Mouse (Mus musculus): ENCODE results near the gene Spin2g. TPM values are rescaled to one million over a fixed set of nuclear protein-coding genes. Genes with fewer than 3 reads are reported as not detected.
"Not testable (repeated sequence)": the region's sequence is repeated elsewhere in the genome, so short reads cannot be mapped to it uniquely, and the experiment has no call there.

Gene Spin2g
- polyA plus RNA-seq (2015; fragmentation: Nextera tagmentation; extraction: Ambion mirVana) = not detected in 2 replicates

DNA sequence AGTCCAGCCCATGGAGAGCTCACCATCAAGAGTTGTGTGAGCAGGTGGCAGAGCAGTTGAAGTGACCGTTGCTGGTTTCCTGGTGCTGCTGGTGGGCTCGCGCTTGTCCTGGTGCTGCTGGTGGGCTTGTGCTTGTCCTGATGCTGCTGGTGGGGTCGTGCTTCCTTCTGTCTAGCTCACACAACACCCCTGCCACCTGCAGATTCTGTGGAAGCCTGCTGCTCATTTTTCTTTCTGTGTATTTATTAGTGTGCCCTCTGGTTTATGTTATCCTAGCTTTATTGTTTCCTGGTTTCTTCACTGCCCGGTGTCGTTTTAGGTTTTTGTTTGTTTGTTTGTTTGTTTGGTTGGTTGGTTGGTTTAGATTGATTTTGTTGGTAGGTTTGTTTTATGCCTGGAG, at the start of gene Spin2g:
TSS of gene Spin2g (minus strand) at position 101 of the 400 bp plus-strand sequence.
- H3K4me2 ChIP-seq (ENCODE audit: low read depth, low read length); H3K27ac ChIP-seq (ENCODE audit: low read length); H3K36me3 ChIP-seq (ENCODE audit: control insufficient read depth, insufficient read depth); H3K9me3 ChIP-seq (replicated peaks; ENCODE audit: control insufficient read depth, low read length); H3K27me3 ChIP-seq (ENCODE audit: control insufficient read depth, insufficient read depth, low read depth, low read length); H3K4me1 ChIP-seq (ENCODE audit: control insufficient read depth, low read depth, low read length); ATAC-seq (ENCODE audit: low read depth); H3K9ac ChIP-seq (ENCODE audit: low read depth, low read length); H3K4me3 ChIP-seq (ENCODE audit: low read depth, low read length): not testable (repeated sequence)
- WGBS (ENCODE audit: insufficient replicate concordance) = 76% methylated on average over 6 of the region's 6 CpGs

Other genes starting within 250 kb of the Spin2g start
- gene Btbd35f9, start 77.2 kb downstream of the Spin2g start, polyA plus RNA-seq (2015; fragmentation: Nextera tagmentation; extraction: Ambion mirVana) = not detected in 2 replicates
- not detected in 2 replicates for gene Btbd35f8, start 211.8 kb upstream of the Spin2g start, polyA plus RNA-seq (2015; fragmentation: Nextera tagmentation; extraction: Ambion mirVana)